Mouse (Mus musculus) heart, postnatal 0 days (tissue): Measurements from ENCODE around the gene Ldhb. TPM values are rescaled to one million over a fixed set of nuclear protein-coding genes. Genes with fewer than 3 reads are reported as not detected.
A peak's percentile ranks its signal among the peaks of the same experiment; 100 is the strongest.

Experiments used
- ATAC-seq: fragments of 200-750 bp; cut with Nextera tagmentation; 2 replicates; pipeline ENCODE4 v1.8.0; 2017; ENCODE audit warnings: low read depth, moderate number of reproducible peaks, moderate library complexity; ENCODE audit not compliant: insufficient read depth
- DNase-seq: peaks from one replicate; pipeline ENCODE4 v3.0.0-alpha.2; 2016; ENCODE audit warnings: low spot score
- H3K27ac ChIP-seq: fragments of 300-500 bp; sonication (generic); 2 replicates; pipeline ENCODE4 v1.5.1; 2014; ENCODE audit warnings: low read depth, mild to moderate bottlenecking
- H3K27me3 ChIP-seq: fragments of 300-500 bp; sonication (generic); 2 replicates; pipeline ENCODE4 v1.6.1; 2014; ENCODE audit warnings: low read length, mixed read lengths; ENCODE audit not compliant: control insufficient read depth, insufficient read depth
- H3K36me3 ChIP-seq: fragments of 300-500 bp; sonication (generic); replicated peaks from 2 replicates; pipeline ENCODE4 v1.6.1; 2014; ENCODE audit warnings: low read length, mixed read lengths; ENCODE audit not compliant: control insufficient read depth, insufficient read depth
- H3K4me1 ChIP-seq: fragments of 300-500 bp; sonication (generic); 2 replicates; pipeline ENCODE4 v1.6.1; 2014; ENCODE audit warnings: antibody characterized with exemption; ENCODE audit not compliant: control insufficient read depth, insufficient read depth
- H3K4me2 ChIP-seq: fragments of 300-500 bp; sonication (generic); 2 replicates; pipeline ENCODE4 v1.6.1; 2014; ENCODE audit warnings: low read depth, mild to moderate bottlenecking, low read length, moderate library complexity
- H3K4me3 ChIP-seq: fragments of 300-500 bp; sonication (generic); 2 replicates; pipeline ENCODE4 v1.5.1; 2014; ENCODE audit warnings: low read depth, low read length
- H3K9ac ChIP-seq: fragments of 300-500 bp; sonication (generic); replicated peaks from 2 replicates; pipeline ENCODE4 v1.6.1; 2014; ENCODE audit warnings: low read depth, low read length, mixed read lengths
- H3K9me3 ChIP-seq: fragments of 300-500 bp; sonication (generic); replicated peaks from 2 replicates; pipeline ENCODE4 v1.6.1; 2016; ENCODE audit warnings: low read length; ENCODE audit not compliant: control insufficient read depth
- CTCF ChIP-seq: IDR thresholded peaks from 2 replicates; pipeline ENCODE4 v1.5.1; 2016; ENCODE audit warnings: antibody characterized with exemption, control low read depth, low read depth
- EP300 ChIP-seq: IDR thresholded peaks from 2 replicates; pipeline ENCODE4 v1.6.1; 2016; ENCODE audit warnings: antibody characterized with exemption, low read depth
- WGBS: fragments of 180-500 bp; shearing (Covaris S2); extraction: QIAGEN DNeasy Blood & Tissue Kit; methylation state at CpG from one replicate; pipeline ENCODE4 v1.1.7; 2014; 5-methylcytosine and 5-hydroxymethylcytosine counted together
- polyA plus RNA-seq: library from polyadenylated mRNA; unstranded; fragments of >200 nt; fragmentation: Nextera tagmentation; extraction: Ambion mirVana; gene quantifications from 2 replicates; pipeline ENCODE4 v1.2.1, GENCODE M21; 2015
- total RNA-seq: library from RNA; depleted of rRNA; stranded (reverse); fragments of >200 nt; gene quantifications from 2 replicates; pipeline ENCODE4 v1.2.3, GENCODE M21; 2014; ENCODE audit warnings: low replicate concordance; rRNA removed

Gene Ldhb
- total RNA-seq, result 851 and 887 TPM in 2 replicates
- polyA plus RNA-seq, result 2,292 and 2,354 TPM in 2 replicates

DNA sequence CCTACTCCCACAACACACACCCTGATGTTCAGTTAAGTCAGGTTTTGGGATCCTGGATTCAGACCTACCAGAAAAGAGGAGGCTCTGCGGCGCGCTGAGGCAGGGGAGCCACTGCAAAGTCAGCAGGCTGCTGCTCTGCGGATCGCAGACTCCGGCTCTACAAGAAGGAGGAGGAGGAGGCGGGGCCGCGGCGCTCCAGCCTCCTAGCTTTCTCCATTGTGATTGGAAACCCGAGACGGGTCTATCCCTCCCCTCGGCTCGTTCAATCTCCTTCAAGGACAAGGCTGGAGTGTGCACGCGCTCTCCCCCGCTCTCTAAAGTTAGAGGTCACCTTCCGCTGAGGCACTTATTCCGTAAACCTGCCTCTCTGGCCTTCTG, at the start of gene Ldhb:
Ldhb (minus strand) TSS at position 173 of the 378 bp plus-strand sequence.
- TF ChIP-seq CTCF (no peak), EP300 (no peak)
- Histone ChIP-seq H3K4me3 (peak within 1 kb of the TSS; percentile 67), H3K9ac (peak within 1 kb of the TSS; percentile 79), H3K4me2 (peak within 1 kb of the TSS; percentile 65), H3K27me3 (no peaks in the 10 kb centered on the region), H3K4me1 (peaks cover 16% of the 10 kb centered on the region), H3K9me3 (no peaks in the 10 kb centered on the region), H3K27ac (peak within 1 kb of the TSS; percentile 89), H3K36me3 (peaks cover 12% of the 10 kb centered on the region)
- ATAC-seq (peak; percentile 97), DNase-seq (peak; percentile 97)
- 2% methylated on average over 19 of the region's 19 CpGs for WGBS

DNA sequence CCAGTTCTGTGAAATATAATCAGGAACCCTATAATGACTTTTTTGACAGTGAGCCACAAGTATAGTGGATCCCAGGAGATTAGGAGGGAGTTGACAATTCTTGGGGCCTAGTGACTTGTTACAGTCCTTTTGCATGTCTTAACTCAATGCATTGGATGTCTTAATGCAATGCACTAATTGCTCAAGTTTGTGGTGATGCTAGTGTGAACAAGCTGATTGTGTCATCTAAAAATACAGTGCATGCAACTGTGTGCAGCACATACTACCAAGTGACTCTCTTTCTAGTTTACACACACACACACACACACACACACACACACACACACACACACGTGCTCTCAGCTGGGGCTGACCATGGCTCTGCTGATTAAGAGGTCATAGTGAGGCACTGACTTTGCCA, 48.2 kb upstream of the Ldhb start:
- no peak for TF ChIP-seq CTCF
- no peak for TF ChIP-seq EP300
- DNase-seq (no peak), ATAC-seq (no peak)
- H3K27me3 ChIP-seq, result no peaks in the 10 kb centered on the region
- H3K4me3 ChIP-seq, result no peak overlapping the region
- H3K4me2 ChIP-seq, result no peak overlapping the region
- H3K9me3 ChIP-seq, result 0 out of 2 replicates have a peak, but pooled peaks cover 3% of the 10 kb centered on the region
- no peak overlapping the region for H3K27ac ChIP-seq
- peaks cover 8% of the 10 kb centered on the region; the same call in 1 of the 2 replicates for H3K4me1 ChIP-seq
- 67% methylated on average over 1 of the region's 1 CpGs for WGBS
- H3K36me3 ChIP-seq, result no peaks in the 10 kb centered on the region
- no peak overlapping the region for H3K9ac ChIP-seq

DNA sequence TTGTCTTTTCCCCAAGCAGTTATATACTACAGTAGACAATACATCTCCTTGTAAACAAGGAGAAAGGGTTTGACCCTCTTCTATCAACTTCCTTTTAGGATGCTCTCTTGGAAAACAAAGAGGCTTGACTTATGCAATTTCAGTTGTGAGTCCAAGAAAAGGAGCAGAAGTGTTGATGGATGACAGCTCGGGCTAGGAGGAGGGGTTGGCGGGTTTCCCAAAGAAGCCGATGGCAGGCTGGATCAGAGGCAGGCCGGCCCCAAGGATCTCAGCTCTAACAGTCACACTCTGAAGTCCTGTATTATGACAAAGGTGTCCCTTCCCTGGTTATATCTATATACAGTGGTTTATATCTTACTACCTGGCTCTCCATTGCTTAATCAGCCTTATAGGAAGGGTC, 43.7 kb upstream of the Ldhb start:
- Histone ChIP-seq H3K36me3 (no peaks in the 10 kb centered on the region), H3K4me2 (no peak overlapping the region), H3K4me3 (no peak overlapping the region), H3K4me1 (peaks cover 8% of the 10 kb centered on the region; the same call in 1 of the 2 replicates), H3K9ac (no peak overlapping the region), H3K27ac (no peak overlapping the region), H3K27me3 (no peaks in the 10 kb centered on the region), H3K9me3 (peaks cover 8% of the 10 kb centered on the region; the same call in 1 of the 2 replicates)
- TF ChIP-seq EP300, result no peak
- no peak for TF ChIP-seq CTCF
- DNase-seq (no peak), ATAC-seq (no peak)
- WGBS, result 21% methylated on average over 4 of the region's 4 CpGs

DNA sequence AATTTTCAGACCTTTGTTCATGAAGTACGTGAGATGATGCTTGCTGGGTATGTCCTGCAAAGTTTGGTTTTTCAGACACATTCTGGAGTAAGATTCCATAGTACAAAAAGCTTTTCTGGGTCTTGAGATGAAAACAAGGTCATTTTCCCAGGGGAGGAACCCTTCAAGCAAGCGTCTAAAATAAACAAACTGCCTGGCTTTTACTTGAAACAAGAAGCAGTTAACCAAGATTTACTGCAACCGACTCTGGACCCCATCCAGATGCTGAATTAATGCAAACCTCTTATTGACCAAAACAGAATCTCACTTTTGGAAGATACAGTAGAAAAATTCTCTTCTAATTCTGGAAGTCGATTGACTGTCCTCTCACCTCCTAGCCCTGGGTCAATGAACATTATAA, 43.1 kb upstream of the Ldhb start:
- TF ChIP-seq CTCF (no peak), EP300 (no peak)
- Histone ChIP-seq H3K4me1 (peaks cover 8% of the 10 kb centered on the region; the same call in 1 of the 2 replicates), H3K9me3 (peaks cover 8% of the 10 kb centered on the region; the same call in 1 of the 2 replicates), H3K4me2 (no peak overlapping the region), H3K27ac (no peak overlapping the region), H3K27me3 (no peaks in the 10 kb centered on the region), H3K4me3 (no peak overlapping the region), H3K9ac (no peak overlapping the region), H3K36me3 (no peaks in the 10 kb centered on the region)
- ATAC-seq (no peak), DNase-seq (no peak)
- WGBS, result 60% methylated on average over 4 of the region's 4 CpGs

DNA sequence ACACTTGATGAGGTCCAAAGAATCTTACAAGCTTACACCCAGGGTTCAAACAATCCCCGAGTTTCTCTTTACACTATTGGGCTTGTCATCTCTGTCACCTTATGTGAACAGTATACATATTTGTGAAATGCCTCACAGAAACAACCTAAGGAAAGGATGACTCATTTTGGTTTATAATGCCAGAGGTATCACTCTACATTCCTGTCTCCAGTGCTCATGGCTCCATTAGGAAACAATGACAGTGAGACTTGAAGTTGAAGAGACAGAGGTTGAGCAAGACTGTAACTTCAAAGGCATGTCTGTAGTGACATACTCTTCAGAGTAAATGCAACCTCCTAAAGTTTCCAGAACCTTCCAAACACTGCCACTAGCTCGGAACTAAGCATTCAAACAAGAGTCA, 40.6 kb upstream of the Ldhb start:
- no peak overlapping the region for H3K27ac ChIP-seq
- no peak overlapping the region for H3K9ac ChIP-seq
- no peak overlapping the region for H3K4me3 ChIP-seq
- TF ChIP-seq EP300 (no peak), CTCF (no peak)
- no peaks in the 10 kb centered on the region for H3K27me3 ChIP-seq
- 61% methylated on average over 2 of the region's 2 CpGs for WGBS
- DNase-seq (no peak), ATAC-seq (no peak)
- no peaks in the 10 kb centered on the region for H3K36me3 ChIP-seq
- H3K9me3 ChIP-seq, result peaks cover 5% of the 10 kb centered on the region; the same call in 1 of the 2 replicates
- H3K4me1 ChIP-seq, result peaks cover 11% of the 10 kb centered on the region; the same call in 1 of the 2 replicates
- H3K4me2 ChIP-seq, result no peak overlapping the region

DNA sequence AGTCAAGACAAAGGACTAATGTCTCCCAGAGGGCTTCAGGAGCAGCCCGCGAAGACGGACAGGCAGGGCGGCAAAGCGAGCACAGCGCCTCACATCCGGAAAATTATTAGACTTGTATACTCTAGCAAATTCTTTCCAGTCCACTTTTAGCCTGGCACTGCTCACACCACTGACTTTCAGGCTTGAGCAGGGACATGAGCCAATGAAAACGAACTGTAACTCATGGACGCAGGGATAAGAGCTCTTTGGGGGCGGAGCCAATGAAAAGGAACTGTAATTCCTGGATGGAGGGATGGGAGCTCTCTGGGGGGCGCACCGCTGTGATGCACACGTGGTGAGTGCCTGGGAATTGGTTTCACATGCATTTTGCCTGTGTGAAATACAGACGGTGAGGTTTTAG, 37.4 kb upstream of the Ldhb start:
- H3K4me2 ChIP-seq, result 0 out of 2 replicates have a peak overlapping the region, but pooled peaks have one; percentile 21
- H3K9me3 ChIP-seq, result peaks cover 5% of the 10 kb centered on the region; the same call in 1 of the 2 replicates
- DNase-seq (peak; percentile 80), ATAC-seq (peak; percentile 47)
- H3K27ac ChIP-seq, result peak overlapping the region; percentile 40; the same call in 1 of the 2 replicates
- H3K4me3 ChIP-seq, result no peak overlapping the region
- H3K36me3 ChIP-seq, result no peaks in the 10 kb centered on the region
- TF ChIP-seq CTCF, result no peak
- no peak for TF ChIP-seq EP300
- H3K4me1 ChIP-seq, result 0 out of 2 replicates have a peak, but pooled peaks cover 9% of the 10 kb centered on the region
- no peaks in the 10 kb centered on the region for H3K27me3 ChIP-seq
- H3K9ac ChIP-seq, result no peak overlapping the region
- WGBS, result 43% methylated on average over 14 of the region's 14 CpGs
